Comparison of ENCODE assay signal across 8 mouse cellular contexts in genomic region chr6:86585070-86585600, GRCm38 (mm10). TPM values are rescaled to one million over a fixed set of nuclear protein-coding genes. Genes with fewer than 3 reads are reported as not detected.
DNase-seq lines count a peak whose midpoint lies in the region; ATAC-seq and TF ChIP-seq lines count a peak whose summit lies in the region.

No protein-coding gene starts in this region.

- 9% methylated on average over 16 of the region's 16 CpGs for WGBS in hindbrain, embryonic 13.5 days
- 4% methylated on average over 16 of the region's 16 CpGs for WGBS in lung, postnatal 0 days

- H3K36me3 ChIP-seq in hindbrain, embryonic 13.5 days, result no peaks in the 10 kb centered on the region
- no peaks in the 10 kb centered on the region for H3K36me3 ChIP-seq in lung, postnatal 0 days (ENCODE audit: insufficient read depth, low read length)

- TF ChIP-seq EP300 in lung, postnatal 0 days (IDR thresholded peaks at IDR 0.05), result peak; percentile 95

- no peaks in the 10 kb centered on the region for H3K27me3 ChIP-seq in hindbrain, embryonic 13.5 days
- no peaks in the 10 kb centered on the region for H3K27me3 ChIP-seq in lung, postnatal 0 days (replicated peaks; ENCODE audit: insufficient read depth, low read length)

- H3K4me3 ChIP-seq in hindbrain, embryonic 13.5 days, result peak overlapping the region; percentile 33
- H3K4me3 ChIP-seq in lung, postnatal 0 days (ENCODE audit: low read depth, low read length), result peak overlapping the region; percentile 21

- DNase-seq in R1 (ENCODE audit: low read depth, low spot score), result peak; percentile 81
- peak; percentile 86 to 87 for DNase-seq in cerebellum, postnatal 36 days
- DNase-seq in frontal cortex, postnatal 25 days (ENCODE audit: low spot score in 2 of 2), result peak; percentile 68 to 80
- DNase-seq in layer of hippocampus, postnatal 14 days (ENCODE audit: low spot score in 2 of 2), result peak; percentile 87 to 92
- DNase-seq in lung, postnatal 0 days (ENCODE audit: low spot score), result peak; percentile 98
- DNase-seq in ovary, adult 18-20 months (ENCODE audit: low spot score), result peak; percentile 87
- peak; percentile 45 to 66 for DNase-seq in thymus, postnatal 36 days

- H3K4me1 ChIP-seq in hindbrain, embryonic 13.5 days (replicated peaks), result peaks cover 21% of the 10 kb centered on the region
- peaks cover 13% of the 10 kb centered on the region; the same call in 1 of the 2 replicates for H3K4me1 ChIP-seq in lung, postnatal 0 days (ENCODE audit: insufficient read depth, low read depth, low read length)

- no peaks in the 10 kb centered on the region for H3K9me3 ChIP-seq in hindbrain, embryonic 13.5 days
- H3K9me3 ChIP-seq in lung, postnatal 0 days (ENCODE audit: low read length), result no peaks in the 10 kb centered on the region

- peak overlapping the region; percentile 70 for H3K9ac ChIP-seq in hindbrain, embryonic 13.5 days
- peak overlapping the region; percentile 52; the same call in 1 of the 2 replicates for H3K9ac ChIP-seq in lung, postnatal 0 days (replicated peaks; ENCODE audit: low read depth)

- TF ChIP-seq CTCF in lung, postnatal 0 days (IDR thresholded peaks at IDR 0.05), result peak; percentile 10; the same call in 1 of the 2 replicates

- H3K27ac ChIP-seq in hindbrain, embryonic 13.5 days, result peak overlapping the region; percentile 95
- H3K27ac ChIP-seq in lung, postnatal 0 days (ENCODE audit: low read length), result peak overlapping the region; percentile 92

- ATAC-seq in hindbrain, embryonic 13.5 days (ENCODE audit: low FRiP score), result peak; percentile 91
- peak; percentile 92 for ATAC-seq in lung, postnatal 0 days

- peak overlapping the region; percentile 62 for H3K4me2 ChIP-seq in hindbrain, embryonic 13.5 days
- H3K4me2 ChIP-seq in lung, postnatal 0 days (replicated peaks; ENCODE audit: low read depth, low read length), result peak overlapping the region; percentile 64

RNA-seq across cellular contexts. Expression of gene Asprv1, which starts 42.8 kb away (rescaled TPM):
- polyA plus RNA-seq in hindbrain, embryonic 13.5 days (2015; fragmentation: Nextera tagmentation; extraction: Ambion mirVana), result 0.74 and 0.81 TPM in 2 replicates
- total RNA-seq in layer of hippocampus, postnatal 14 days (2021), result 1 to 10 TPM; 1.2 to 2.1 TPM
- 4.4 and 4.6 TPM in 2 replicates for polyA plus RNA-seq in lung, postnatal 0 days (2015; fragmentation: Nextera tagmentation; extraction: Ambion mirVana)

RNA-seq across cellular contexts. Expression of gene Pcbp1, which starts 59.0 kb away (rescaled TPM):
- 268 and 333 TPM in 2 replicates for polyA plus RNA-seq in hindbrain, embryonic 13.5 days (2015; fragmentation: Nextera tagmentation; extraction: Ambion mirVana)
- total RNA-seq in layer of hippocampus, postnatal 14 days (2021), result 100 to 1,000 TPM; 176 to 183 TPM
- 317 and 353 TPM in 2 replicates for polyA plus RNA-seq in lung, postnatal 0 days (2015; fragmentation: Nextera tagmentation; extraction: Ambion mirVana)

Comparison
In these comparisons a context has a peak if more than half of its experiments do, and no peak if none do; other contexts are left out.
1. Peak in every context shown above with its lines: DNase-seq, ATAC-seq, H3K4me3 ChIP-seq and H3K27ac ChIP-seq.